Mouse (Mus musculus) adrenal gland, adult 18-20 months (tissue): Measurements from ENCODE around the gene Elmo1. TPM values are rescaled to one million over a fixed set of nuclear protein-coding genes. Genes with fewer than 3 reads are reported as not detected.

Experiments used
- DNase-seq, 2 experiments: peaks; one replicate each; pipeline ENCODE4 v3.0.0; 2021 to 2022; ENCODE audit warnings: low spot score in 2 of 2
- total RNA-seq, 2 experiments: library from RNA; stranded (reverse); gene quantifications; 1 replicate in 1 of 2; 2 replicates in 1 of 2; pipeline ENCODE4 v1.2.3; 2021

Gene Elmo1
- total RNA-seq, 2 experiments from 2014 or later = 8.9 to 14.4 TPM

DNA sequence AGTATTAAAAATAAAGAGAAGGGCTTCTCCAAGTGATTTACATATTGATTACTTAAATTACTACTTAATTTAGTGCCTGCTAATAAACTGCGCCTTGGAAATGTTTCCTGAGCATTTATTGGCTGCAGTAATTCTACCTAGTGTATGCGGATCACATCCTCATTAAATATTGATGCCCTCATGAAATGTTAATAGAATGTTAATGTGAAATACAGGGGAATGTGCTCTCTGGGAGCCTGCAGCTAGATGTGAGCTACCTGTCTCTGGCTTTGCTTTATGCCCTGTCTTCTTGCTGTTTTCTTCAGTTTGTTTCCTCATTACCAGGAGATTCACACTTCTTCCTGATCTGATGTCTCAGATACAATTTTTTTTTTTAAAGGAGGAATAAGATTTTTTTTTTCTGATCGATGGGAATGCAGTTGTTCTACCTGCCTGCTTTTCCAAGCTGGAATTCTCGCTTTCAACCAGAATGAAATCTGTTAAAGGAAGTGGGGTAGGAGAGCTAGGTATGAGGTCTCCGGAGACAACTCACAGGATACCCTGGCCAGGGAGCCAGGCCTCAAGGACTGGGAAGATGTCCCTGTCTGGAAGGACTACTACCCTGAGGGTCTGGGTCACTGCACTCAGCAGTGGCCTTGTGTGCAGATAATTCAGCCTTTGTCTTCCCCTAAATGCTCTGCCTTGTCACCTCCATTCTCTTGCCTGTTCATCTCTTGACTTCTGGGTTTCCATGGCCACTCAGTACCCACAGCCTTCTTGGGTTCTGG is 279.8 kb downstream of the Elmo1 start:
- no peak for DNase-seq

- DNase-seq = no peak
Measured at GRCm38 (mm10) chr13:20371501-20371900, 281.1 kb downstream of the Elmo1 start.

- DNase-seq = no peak
Measured at GRCm38 (mm10) chr13:20372335-20372734, 281.9 kb downstream of the Elmo1 start.

GRCm38 (mm10) chr13:20378869-20379268 is 288.5 kb downstream of the Elmo1 start:
- DNase-seq = no peak

DNA sequence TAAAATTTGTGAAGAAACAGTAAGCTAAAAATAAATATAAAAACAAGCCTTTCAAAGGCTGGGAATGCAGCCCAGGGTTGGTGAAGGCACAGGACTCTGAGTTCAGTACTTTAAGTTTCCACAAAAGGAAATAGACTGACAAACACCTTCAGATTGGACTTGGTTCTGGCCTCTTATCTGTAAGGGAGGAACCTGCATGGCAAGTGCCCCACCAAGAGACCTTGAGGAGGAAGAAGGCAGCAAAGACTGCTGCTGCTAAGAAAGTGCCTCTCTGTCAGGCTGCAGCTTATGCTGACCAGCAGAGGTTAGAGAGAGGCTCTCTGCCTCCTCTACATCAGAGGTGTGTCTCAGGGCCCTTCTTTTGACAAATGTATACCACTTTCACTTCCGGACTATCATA is 293.5 kb downstream of the Elmo1 start:
- no peak for DNase-seq

DNA sequence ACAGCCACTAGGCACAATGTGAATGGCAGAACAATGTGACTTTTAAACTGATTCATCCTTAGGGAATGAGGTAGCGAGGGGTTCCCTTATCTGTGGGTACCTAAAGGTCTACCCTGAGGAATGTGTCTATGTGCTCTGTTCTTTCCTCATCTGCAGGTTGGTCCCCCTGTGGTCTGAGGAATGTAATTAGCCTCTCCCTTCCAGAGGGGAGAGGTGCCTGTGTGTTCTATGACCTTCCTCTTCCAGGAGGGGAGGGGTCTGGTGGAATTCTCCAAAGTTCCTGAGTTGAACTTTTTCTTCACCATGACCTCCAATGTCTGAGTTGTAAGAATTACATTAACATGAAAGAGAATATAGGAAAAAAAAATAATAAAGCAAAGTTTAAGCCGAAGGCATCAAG is 294.4 kb downstream of the Elmo1 start:
- no peak for DNase-seq

DNA sequence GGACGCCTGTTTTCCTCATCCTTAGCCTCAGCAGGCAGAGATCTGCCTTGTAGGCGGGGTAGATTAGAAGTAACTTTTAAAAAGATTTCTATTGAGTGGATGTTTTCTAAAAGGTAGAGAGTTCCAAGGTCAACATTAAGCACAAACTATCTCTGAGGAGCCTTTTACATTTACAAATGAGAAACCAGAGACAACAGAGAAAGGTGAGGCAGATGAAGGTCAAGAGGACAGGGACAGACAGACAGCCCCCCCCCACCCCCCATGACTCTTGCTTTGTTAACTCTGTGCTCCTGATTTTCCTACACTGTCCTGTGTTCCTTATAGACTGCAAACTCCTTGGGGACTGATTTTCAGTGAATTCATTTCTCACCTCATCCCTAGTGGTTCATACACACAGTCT is 295.0 kb downstream of the Elmo1 start:
- no peak for DNase-seq

GRCm38 (mm10) chr13:20386462-20387141 is 296.2 kb downstream of the Elmo1 start:
- peak in 1 of 2 experiments; percentile 30 for DNase-seq

DNA sequence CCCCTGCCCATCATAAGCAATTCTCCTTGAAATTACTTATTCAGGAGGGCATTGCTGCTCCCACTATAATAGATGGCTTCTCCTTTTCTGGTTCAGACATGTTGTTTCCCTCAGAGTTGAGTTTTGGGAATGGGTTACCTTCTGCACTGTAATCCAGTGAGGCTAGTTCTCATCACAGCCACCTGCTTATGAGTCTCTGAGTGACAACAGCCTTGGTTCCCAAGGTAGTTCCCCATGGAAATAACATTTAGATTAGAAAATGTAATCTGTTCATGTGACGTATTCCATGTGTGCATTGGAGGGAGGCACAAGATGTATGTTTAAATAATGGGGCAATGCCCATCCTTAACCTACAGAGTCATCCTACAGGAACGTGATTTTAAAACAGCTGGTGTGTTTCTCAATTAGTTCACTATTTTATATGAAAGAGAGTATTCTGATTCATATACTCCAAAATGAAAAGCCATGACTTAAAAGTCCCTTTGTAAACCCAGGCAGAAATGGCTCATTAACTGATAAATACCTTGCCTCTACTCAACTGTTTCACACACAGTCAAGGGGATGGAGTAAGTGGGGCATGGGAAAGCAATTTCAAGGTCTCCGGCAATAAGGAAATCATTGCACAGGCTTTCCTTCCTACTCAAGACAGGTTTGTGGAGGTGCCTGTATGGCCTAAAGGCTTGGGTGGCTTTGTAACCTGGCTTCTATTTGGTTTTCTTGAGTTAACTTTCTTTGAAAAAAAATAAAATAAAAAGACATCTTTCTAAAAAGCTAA is 302.6 kb downstream of the Elmo1 start:
- DNase-seq = no peak

- no peak for DNase-seq
Measured at GRCm38 (mm10) chr13:20397744-20398143, 307.3 kb downstream of the Elmo1 start.

DNA sequence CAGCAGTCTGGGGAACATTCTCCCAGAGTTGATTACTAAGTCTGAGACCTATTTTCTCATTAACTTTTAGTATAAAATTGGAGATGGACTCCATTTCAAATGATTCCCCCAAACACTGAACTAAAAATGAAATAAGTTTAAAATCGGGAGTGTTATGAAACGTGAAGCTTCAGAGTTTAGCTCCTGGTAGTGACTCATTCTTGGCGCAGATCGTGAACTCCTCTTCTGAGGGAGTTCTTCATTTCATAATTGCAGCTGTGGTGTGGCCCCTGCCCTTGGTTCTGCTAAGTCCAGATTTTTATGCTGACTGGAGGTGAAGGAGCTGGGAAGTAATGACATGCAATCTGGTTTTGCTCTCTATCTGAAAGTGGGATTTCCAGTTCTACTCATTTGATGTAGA is 307.9 kb downstream of the Elmo1 start:
- DNase-seq = no peak

DNA sequence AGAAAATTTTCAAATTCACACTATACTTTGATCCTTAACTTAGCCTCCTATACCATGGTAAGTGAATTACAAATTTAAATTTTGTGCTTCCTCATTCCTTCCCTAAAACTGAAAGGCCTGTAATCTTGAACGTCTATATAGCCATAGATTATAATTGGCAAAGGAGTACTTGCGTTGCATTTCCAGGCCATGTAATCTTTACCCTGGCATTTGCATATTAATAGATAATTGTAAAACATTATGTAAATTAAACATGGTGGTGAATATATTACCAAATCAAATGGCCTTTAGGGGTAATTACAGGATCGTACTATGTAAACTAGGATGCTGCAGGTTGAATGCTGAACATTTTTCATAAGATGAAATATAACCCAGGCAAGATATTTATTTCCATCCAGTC is 314.1 kb downstream of the Elmo1 start:
- DNase-seq = no peak

- DNase-seq = no peak
Measured at GRCm38 (mm10) chr13:20406470-20407213, 316.2 kb downstream of the Elmo1 start.

DNA sequence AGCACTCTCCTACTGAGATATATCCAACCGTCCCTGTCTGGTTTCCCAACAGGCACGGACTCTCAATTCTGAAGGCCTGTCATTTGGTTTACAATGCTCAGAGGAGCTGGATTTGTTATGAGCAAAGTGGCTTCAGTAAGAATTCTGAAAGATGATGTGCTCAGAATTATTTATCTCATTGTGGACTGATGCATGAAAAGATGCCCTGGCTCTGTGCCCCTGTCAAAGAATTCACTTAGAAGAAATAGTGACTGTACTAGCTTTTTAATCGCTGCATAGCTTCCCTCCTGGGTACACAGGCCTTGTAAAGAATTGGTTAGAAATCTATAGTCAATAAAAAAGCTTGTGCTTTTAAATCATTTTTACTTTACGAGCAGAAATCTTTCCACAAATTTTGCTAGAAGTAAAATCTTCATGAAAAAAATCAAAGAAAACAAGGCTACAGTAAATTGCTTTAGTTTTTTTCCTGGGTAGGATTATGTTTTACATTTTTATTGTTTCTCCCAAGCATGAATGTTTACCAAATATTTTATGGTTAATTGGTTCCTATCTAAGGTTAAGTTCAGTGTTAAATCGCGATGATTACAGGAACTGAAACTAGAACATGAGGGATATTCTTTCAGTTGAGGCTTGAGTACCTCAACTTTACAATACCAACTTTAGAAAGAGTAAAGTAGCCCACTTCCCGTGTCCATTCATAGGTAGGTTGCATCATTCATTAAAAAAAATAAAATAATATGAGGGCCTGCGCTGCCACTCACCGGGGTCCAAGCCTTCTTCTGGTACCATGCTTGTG is 320.1 kb downstream of the Elmo1 start:
- no peak for DNase-seq

- DNase-seq = no peak
Measured at GRCm38 (mm10) chr13:20416691-20417660, 326.6 kb downstream of the Elmo1 start.

DNA sequence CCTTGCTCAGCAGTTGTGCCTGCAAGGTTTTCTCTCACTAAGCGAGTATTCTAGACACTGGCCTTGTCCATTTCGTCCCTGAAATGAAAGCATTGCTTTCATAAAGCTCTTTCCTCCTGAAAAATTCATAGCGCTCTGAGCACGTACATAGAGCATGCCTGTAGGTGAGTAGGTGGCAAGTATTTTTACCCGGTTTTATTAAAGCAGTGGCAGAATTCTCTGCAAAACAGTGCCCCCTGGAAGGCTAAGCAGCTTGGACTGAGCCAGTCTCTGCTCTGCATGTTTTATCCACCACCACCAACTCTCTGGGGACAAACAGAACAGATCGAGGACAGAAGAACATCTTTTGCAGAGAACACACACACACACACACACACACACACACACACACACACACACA is 340.6 kb downstream of the Elmo1 start:
- no peak for DNase-seq

- DNase-seq = peak in 1 of 2 experiments; percentile 18
Measured at GRCm38 (mm10) chr13:20433221-20433858, 342.9 kb downstream of the Elmo1 start.

DNA sequence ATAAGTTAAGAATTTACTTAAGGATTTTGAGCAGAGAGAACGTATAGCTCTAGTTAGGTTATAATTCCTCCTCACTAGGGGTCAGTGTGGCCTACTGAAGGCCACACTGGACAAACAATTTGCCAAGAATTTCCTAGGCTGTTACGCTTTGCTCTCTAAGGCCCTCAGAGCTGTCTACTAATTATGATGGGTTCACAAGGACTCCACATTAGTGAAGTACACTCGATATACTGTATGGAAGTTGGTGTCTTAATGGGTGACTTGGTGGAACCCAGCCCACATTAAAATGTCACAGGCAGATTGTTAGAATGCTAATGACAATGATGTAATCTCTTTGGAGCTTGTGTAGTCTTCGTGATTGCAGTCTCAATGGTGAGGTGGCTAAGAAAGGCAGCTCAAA is 343.7 kb downstream of the Elmo1 start:
- no peak for DNase-seq

DNA sequence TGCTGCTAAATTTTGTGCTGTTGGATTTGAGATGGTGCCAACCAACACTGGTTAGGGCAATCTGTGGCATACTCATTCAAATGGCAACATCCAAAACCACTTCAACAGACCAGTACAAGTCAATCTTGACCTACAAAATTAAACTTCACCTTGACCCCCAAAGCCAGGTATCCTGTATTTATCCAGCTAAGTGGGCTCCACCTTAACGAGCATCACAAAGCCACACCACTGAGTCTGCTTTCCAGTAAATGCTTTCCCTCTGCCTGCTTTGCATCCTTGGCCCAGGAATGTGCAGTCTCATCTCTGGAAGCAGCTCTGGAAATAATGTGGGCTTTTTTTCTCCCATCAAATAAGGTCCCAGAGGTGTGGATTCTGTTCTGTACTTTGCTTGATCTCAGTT is 349.1 kb downstream of the Elmo1 start:
- DNase-seq = no peak
